Mouse (Mus musculus) urinary bladder, postnatal 4 days (tissue): Measurements from ENCODE around the gene Lhfpl5.

Experiments used
- DNase-seq, 2 experiments: peaks; one replicate each; pipeline ENCODE4 v3.0.0; 2021 to 2022; ENCODE audit warnings: low spot score in 2 of 2

Gene Lhfpl5

GRCm38 (mm10) chr17:28572521-28572920 is 2.9 kb upstream of the Lhfpl5 start:
- DNase-seq, result no peak

GRCm38 (mm10) chr17:28572941-28573340 is 2.5 kb upstream of the Lhfpl5 start:
- DNase-seq, result no peak

- peak; percentile 38 to 75 for DNase-seq
Observed at GRCm38 (mm10) chr17:28580396-28580795, 5.0 kb downstream of the Lhfpl5 start.

GRCm38 (mm10) chr17:28581056-28581455 is 5.6 kb downstream of the Lhfpl5 start:
- DNase-seq, result no peak

GRCm38 (mm10) chr17:28586509-28586908 is 11.1 kb downstream of the Lhfpl5 start:
- DNase-seq, result no peak

- no peak for DNase-seq
Observed at GRCm38 (mm10) chr17:28588591-28588990, 13.2 kb downstream of the Lhfpl5 start.

- DNase-seq, result no peak
Observed at GRCm38 (mm10) chr17:28590596-28590995, 15.2 kb downstream of the Lhfpl5 start.

- no peak for DNase-seq
Observed at GRCm38 (mm10) chr17:28591476-28591875, 16.0 kb downstream of the Lhfpl5 start.

- DNase-seq, result peak; percentile 58 to 81
Observed at GRCm38 (mm10) chr17:28592998-28593397, 17.6 kb downstream of the Lhfpl5 start.

GRCm38 (mm10) chr17:28593965-28594364 is 18.5 kb downstream of the Lhfpl5 start:
- DNase-seq, result no peak

GRCm38 (mm10) chr17:28600780-28601179 is 25.3 kb downstream of the Lhfpl5 start:
- DNase-seq, result no peak

- DNase-seq, result no peak
Observed at GRCm38 (mm10) chr17:28601557-28602250, 26.3 kb downstream of the Lhfpl5 start.

GRCm38 (mm10) chr17:28609543-28609942 is 34.1 kb downstream of the Lhfpl5 start:
- no peak for DNase-seq

- DNase-seq, result no peak
Observed at GRCm38 (mm10) chr17:28612603-28613002, 37.2 kb downstream of the Lhfpl5 start.

GRCm38 (mm10) chr17:28613096-28613495 is 37.7 kb downstream of the Lhfpl5 start:
- no peak for DNase-seq

- no peak for DNase-seq
Observed at GRCm38 (mm10) chr17:28615332-28615731, 39.9 kb downstream of the Lhfpl5 start.

GRCm38 (mm10) chr17:28617636-28618035 is 42.2 kb downstream of the Lhfpl5 start:
- DNase-seq, result no peak

- DNase-seq, result no peak
Observed at GRCm38 (mm10) chr17:28618124-28618523, 42.7 kb downstream of the Lhfpl5 start.

- no peak for DNase-seq
Observed at GRCm38 (mm10) chr17:28618775-28619174, 43.3 kb downstream of the Lhfpl5 start.

GRCm38 (mm10) chr17:28621381-28622299 is 46.2 kb downstream of the Lhfpl5 start:
- peak; percentile 33 to 68 for DNase-seq

GRCm38 (mm10) chr17:28622300-28622759 is 46.9 kb downstream of the Lhfpl5 start, which contains the start of gene Srpk1:
Gene Srpk1, minus strand, starts transcription at chr17:28622709.
- peak; percentile 85 to 90 for DNase-seq

- no peak for DNase-seq
Observed at GRCm38 (mm10) chr17:28624841-28625240, 49.4 kb downstream of the Lhfpl5 start.

- DNase-seq, result no peak
Observed at GRCm38 (mm10) chr17:28625327-28625726, 49.9 kb downstream of the Lhfpl5 start.
